Mouse (Mus musculus): ENCODE measurements at regions not wholly inside any gene's neighbourhood (a gene's known extent, or its start where the extent isn't known, plus 50 kb on each side); places are given as distances from the start of the nearest gene placed in this dataset.

DNA sequence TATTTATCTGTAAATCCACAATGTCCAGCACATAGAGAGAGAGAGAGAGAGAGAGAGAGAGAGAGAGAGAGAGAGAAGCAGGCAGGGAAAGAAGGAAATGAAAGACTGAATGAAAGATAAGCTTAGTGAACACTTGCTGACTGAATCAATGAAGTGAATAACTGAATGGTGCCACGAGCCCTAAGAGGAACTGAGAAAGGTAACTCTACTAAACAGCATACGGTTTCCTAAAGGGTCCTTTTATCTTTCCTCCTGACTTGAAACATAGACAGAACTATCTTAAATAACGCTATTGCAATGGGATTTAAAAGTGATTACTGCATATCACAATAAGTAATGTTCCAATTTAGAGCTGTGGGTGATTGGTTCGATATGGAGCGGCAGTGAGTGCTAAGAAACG lies 121.0 kb downstream of the Rbm26 start:
- Histone ChIP-seq H3K36me3 (ENCODE audit: insufficient read depth, low read length) (no peaks in the 10 kb centered on the region), H3K9me3 (replicated peaks; ENCODE audit: low read length) (no peaks in the 10 kb centered on the region), H3K4me1 (replicated peaks; ENCODE audit: insufficient read depth, low read length) (no peaks in the 10 kb centered on the region), H3K27ac (no peak overlapping the region), H3K4me3 (replicated peaks; ENCODE audit: low read depth, low read length) (no peak overlapping the region), H3K4me2 (ENCODE audit: low read length) (no peak overlapping the region), H3K27me3 (ENCODE audit: insufficient read depth, low read length) (no peaks in the 10 kb centered on the region), H3K9ac (ENCODE audit: low read depth, low read length) (no peak overlapping the region)
- 91% methylated on average over 6 of the region's 6 CpGs for WGBS
- no peak for TF ChIP-seq CTCF (IDR thresholded peaks at IDR 0.05; ENCODE audit: low read depth)
- DNase-seq (ENCODE audit: low spot score) = no peak
- no peak for ATAC-seq (replicated peaks; ENCODE audit: low FRiP score, low read depth)

DNA sequence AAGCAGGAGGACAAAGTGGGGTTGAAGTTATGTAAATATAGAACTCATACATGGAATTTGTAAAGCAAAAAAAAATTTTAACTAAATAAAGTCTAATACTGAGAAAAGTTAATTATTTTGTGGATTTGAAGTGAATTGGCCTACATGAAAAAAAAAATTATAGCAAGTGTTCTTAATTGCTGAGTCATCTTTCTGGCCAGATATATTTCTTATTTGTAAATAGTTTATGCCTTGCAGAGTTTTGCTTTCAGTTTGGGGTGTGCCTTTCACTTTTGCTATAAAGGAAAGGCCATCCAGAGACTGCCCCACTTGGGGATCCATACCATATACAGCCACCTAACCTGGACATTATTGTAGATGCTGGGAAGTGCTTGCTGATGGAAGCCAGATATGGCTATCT lies 138.3 kb downstream of the Rbm26 start:
- no peaks in the 10 kb centered on the region for H3K36me3 ChIP-seq (ENCODE audit: insufficient read depth, low read length)
- TF ChIP-seq CTCF (IDR thresholded peaks at IDR 0.05; ENCODE audit: low read depth) = no peak
- H3K4me1 ChIP-seq (replicated peaks; ENCODE audit: insufficient read depth, low read length) = no peaks in the 10 kb centered on the region
- no peaks in the 10 kb centered on the region for H3K9me3 ChIP-seq (replicated peaks; ENCODE audit: low read length)
- H3K4me2 ChIP-seq (ENCODE audit: low read length) = no peak overlapping the region
- no peak overlapping the region for H3K27ac ChIP-seq
- no peak for DNase-seq (ENCODE audit: low spot score)
- H3K9ac ChIP-seq (ENCODE audit: low read depth, low read length) = no peak overlapping the region
- H3K27me3 ChIP-seq (ENCODE audit: insufficient read depth, low read length) = no peaks in the 10 kb centered on the region
- no peak for ATAC-seq (replicated peaks; ENCODE audit: low FRiP score, low read depth)
- H3K4me3 ChIP-seq (replicated peaks; ENCODE audit: low read depth, low read length) = no peak overlapping the region

GRCm38 (mm10) chr14:105034712-105035377 lies 142.3 kb downstream of the Rbm26 start:
- peak; percentile 39 for DNase-seq (ENCODE audit: low spot score)
- Histone ChIP-seq H3K36me3 (ENCODE audit: insufficient read depth, low read length) (no peaks in the 10 kb centered on the region), H3K4me3 (replicated peaks; ENCODE audit: low read depth, low read length) (no peak overlapping the region), H3K27ac (no peak overlapping the region), H3K27me3 (ENCODE audit: insufficient read depth, low read length) (no peaks in the 10 kb centered on the region), H3K9me3 (replicated peaks; ENCODE audit: low read length) (no peaks in the 10 kb centered on the region), H3K9ac (ENCODE audit: low read depth, low read length) (no peak overlapping the region), H3K4me2 (ENCODE audit: low read length) (peak overlapping the region; percentile 40), H3K4me1 (replicated peaks; ENCODE audit: insufficient read depth, low read length) (no peaks in the 10 kb centered on the region)
- no peak for ATAC-seq (replicated peaks; ENCODE audit: low FRiP score, low read depth)
- TF ChIP-seq CTCF (IDR thresholded peaks at IDR 0.05; ENCODE audit: low read depth) = peak; percentile 48; the same call in 1 of the 2 replicates
- WGBS = 27% methylated on average over 14 of the region's 14 CpGs

GRCm38 (mm10) chr14:105019971-105020370 lies 157.2 kb downstream of the Rbm26 start:
- Histone ChIP-seq H3K27ac (no peak overlapping the region), H3K9ac (ENCODE audit: low read depth, low read length) (no peak overlapping the region), H3K4me1 (replicated peaks; ENCODE audit: insufficient read depth, low read length) (no peaks in the 10 kb centered on the region), H3K27me3 (ENCODE audit: insufficient read depth, low read length) (no peaks in the 10 kb centered on the region), H3K4me2 (ENCODE audit: low read length) (no peak overlapping the region), H3K4me3 (replicated peaks; ENCODE audit: low read depth, low read length) (no peak overlapping the region), H3K36me3 (ENCODE audit: insufficient read depth, low read length) (no peaks in the 10 kb centered on the region), H3K9me3 (replicated peaks; ENCODE audit: low read length) (no peaks in the 10 kb centered on the region)
- no peak for DNase-seq (ENCODE audit: low spot score)
- ATAC-seq (replicated peaks; ENCODE audit: low FRiP score, low read depth) = no peak
- 82% methylated on average over 6 of the region's 6 CpGs for WGBS
- TF ChIP-seq CTCF (IDR thresholded peaks at IDR 0.05; ENCODE audit: low read depth) = no peak

DNA sequence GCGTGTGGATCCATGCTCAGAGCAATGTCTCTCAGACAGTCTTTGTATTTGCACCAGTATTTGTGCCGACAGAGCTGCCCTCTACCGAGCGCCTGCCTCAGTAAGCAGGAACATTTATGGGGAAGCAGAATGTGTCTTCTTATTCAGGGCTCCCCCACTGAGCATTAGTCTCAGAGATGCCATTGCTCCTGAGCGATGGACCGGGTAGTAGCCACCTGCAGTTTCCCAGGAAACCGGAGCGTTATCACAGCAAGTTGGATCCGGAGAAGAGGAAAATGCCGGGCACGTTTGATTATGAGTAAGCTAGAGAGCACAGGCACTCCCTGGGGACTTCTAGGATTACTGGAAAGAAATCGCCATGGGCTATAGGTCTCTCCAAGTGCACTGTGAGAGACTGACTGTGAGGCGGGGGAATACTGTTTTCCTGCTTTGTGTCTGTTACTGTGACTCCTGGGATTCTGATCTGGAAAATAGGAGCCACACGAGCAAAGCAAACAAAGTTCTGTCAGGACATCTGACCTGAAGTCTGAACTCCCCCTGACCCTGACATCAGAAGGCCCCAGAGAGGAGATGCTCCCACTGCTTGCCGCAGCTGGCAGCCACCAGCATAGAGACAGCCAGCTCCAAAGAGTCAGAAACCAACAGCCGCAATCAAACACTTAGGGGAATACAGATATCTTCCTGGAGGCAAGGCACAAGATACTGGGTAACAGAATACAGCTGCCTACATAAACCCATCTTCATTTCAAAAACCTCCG lies 160.9 kb downstream of the Rbm26 start:
- H3K4me1 ChIP-seq (replicated peaks; ENCODE audit: insufficient read depth, low read length) = no peaks in the 10 kb centered on the region
- peak; percentile 18; the same call in 1 of the 2 replicates for TF ChIP-seq CTCF (IDR thresholded peaks at IDR 0.05; ENCODE audit: low read depth)
- no peaks in the 10 kb centered on the region for H3K9me3 ChIP-seq (replicated peaks; ENCODE audit: low read length)
- no peak overlapping the region for H3K4me3 ChIP-seq (replicated peaks; ENCODE audit: low read depth, low read length)
- no peaks in the 10 kb centered on the region for H3K36me3 ChIP-seq (ENCODE audit: insufficient read depth, low read length)
- 24% methylated on average over 17 of the region's 17 CpGs for WGBS
- no peak overlapping the region for H3K27ac ChIP-seq
- no peak; the same call in 1 of the 2 replicates for ATAC-seq (replicated peaks; ENCODE audit: low FRiP score, low read depth)
- H3K27me3 ChIP-seq (ENCODE audit: insufficient read depth, low read length) = no peaks in the 10 kb centered on the region
- peak overlapping the region; percentile 32; the same call in 1 of the 2 replicates for H3K4me2 ChIP-seq (ENCODE audit: low read length)
- H3K9ac ChIP-seq (ENCODE audit: low read depth, low read length) = no peak overlapping the region
- peak; percentile 13 for DNase-seq (ENCODE audit: low spot score)

DNA sequence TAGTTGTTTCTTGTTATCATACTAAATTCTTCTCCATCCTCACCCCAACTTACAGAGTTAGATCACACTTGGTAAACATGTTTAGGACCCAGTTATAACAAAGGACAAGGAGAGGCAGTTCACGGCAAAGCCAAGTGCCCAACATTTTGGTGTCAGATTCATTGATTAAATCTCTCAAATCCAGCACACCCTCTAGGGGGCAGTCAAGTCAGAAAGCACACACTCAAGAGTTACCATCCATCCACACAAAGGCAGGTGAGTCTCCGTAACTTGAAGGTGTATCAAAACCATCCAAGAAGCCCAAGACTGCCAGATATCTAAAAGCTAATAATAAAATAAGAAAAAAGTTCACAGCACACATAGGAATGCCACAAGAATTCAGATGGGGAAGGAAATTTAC lies 161.8 kb downstream of the Rbm26 start:
- no peak overlapping the region for H3K4me2 ChIP-seq (ENCODE audit: low read length)
- 79% methylated on average over 2 of the region's 2 CpGs for WGBS

More for the DNA sequence above, 161.8 kb downstream of the Rbm26 start:
- Histone ChIP-seq H3K4me1 (replicated peaks; ENCODE audit: insufficient read depth, low read length) (no peaks in the 10 kb centered on the region), H3K9me3 (replicated peaks; ENCODE audit: low read length) (no peaks in the 10 kb centered on the region), H3K9ac (ENCODE audit: low read depth, low read length) (no peak overlapping the region), H3K27me3 (ENCODE audit: insufficient read depth, low read length) (no peaks in the 10 kb centered on the region), H3K36me3 (ENCODE audit: insufficient read depth, low read length) (no peaks in the 10 kb centered on the region), H3K27ac (no peak overlapping the region), H3K4me3 (replicated peaks; ENCODE audit: low read depth, low read length) (no peak overlapping the region)
- peak; percentile 33; the same call in 1 of the 2 replicates for TF ChIP-seq CTCF (IDR thresholded peaks at IDR 0.05; ENCODE audit: low read depth)
- DNase-seq (ENCODE audit: low spot score) (no peak), ATAC-seq (replicated peaks; ENCODE audit: low FRiP score, low read depth) (no peak)

Data from kidney, postnatal 0 days (tissue).